Mouse (Mus musculus): ENCODE data around the gene Vwa1.

DNA sequence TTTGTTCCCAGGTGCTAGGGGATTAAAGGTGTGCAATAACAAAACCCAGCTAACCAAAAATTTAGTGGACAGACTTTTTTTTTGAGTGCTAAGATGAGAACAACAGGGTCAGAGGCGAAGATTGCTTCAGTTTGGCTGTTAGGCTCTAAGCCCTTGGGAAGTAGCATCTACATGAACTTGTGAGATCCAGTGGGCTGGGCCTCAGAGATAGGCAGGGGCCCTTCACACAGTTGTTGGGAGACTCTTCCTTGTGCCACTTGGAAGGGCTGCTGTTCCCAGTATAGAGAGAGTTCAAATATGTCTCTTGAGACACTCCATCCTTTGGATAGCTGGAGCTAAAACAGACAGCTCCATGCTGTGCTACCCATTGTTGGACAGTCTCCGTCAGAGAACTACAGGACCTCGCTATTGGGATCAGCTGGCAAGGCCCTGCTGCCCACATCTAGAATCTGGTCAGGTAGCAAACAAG, 15.6 kb upstream of the Vwa1 start, which contains the start of gene Ankrd65:
- TF ChIP-seq POLR2A (IDR thresholded peaks at IDR 0.05; ENCODE audit: low read depth, low read length) (no peak), CTCF (conservative IDR thresholded peaks at IDR 0.05; ENCODE audit: insufficient read depth, insufficient read length, low read depth, low read length) (no peak)
